Mouse (Mus musculus): ENCODE measurements at regions not wholly inside any gene's neighbourhood (a gene's known extent, or its start where the extent isn't known, plus 50 kb on each side); places are given as distances from the start of the nearest gene placed in this dataset.

DNA sequence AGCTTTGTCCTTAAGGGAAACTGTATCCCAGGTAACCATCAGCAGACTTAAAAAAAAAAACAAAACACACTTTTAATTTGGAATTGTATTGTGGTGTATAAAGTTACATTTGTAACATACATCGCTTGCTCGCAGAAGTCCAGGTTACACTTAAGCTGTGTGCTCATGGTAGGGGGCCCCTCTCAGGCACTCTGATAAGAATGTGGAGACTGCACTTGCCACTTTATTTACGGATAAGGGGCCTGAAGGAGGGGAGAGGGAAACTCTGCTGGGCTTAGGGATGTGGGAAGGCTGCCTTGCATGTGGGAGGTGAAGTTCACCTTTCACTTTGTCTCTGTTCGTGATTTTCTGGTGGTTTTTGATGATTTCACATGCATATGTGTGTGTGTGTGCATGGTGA is 58.7 kb downstream of the Ccdc185 start:
- H3K9ac ChIP-seq, result no peak overlapping the region
- no peak overlapping the region for H3K4me3 ChIP-seq
- no peak for ATAC-seq (ENCODE audit: insufficient number of reproducible peaks, low FRiP score)
- H3K4me2 ChIP-seq, result peak overlapping the region; percentile 15; the same call in 1 of the 2 replicates
- H3K9me3 ChIP-seq (replicated peaks), result peaks cover 8% of the 10 kb centered on the region
- 41% methylated on average over 4 of the region's 4 CpGs for WGBS
- H3K4me1 ChIP-seq (replicated peaks), result peaks cover 6% of the 10 kb centered on the region
- peaks cover 19% of the 10 kb centered on the region for H3K27me3 ChIP-seq (replicated peaks)
- H3K27ac ChIP-seq (ENCODE audit: poor library complexity, severe bottlenecking), result no peak overlapping the region
- no peaks in the 10 kb centered on the region for H3K36me3 ChIP-seq

DNA sequence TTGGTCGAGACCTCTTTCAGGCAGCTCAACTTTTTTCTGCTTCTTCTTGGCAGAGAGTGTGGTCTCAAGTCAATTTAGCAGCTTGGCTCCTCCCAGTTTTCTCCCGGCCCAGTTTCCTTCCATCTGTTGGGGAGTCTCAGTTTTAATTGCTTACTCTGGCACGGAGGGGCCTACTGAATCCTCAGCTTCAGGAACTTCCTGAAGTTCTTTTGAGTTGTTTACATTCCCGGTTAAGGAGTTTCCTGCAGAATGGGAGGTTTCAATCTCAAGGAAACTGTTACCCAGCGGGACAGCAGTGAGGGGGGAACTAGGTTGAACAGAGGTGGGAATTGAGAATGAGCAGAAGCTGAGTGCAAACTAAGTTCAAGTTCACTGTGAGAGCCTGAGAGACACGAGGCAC is 59.2 kb downstream of the Ccdc185 start:
- Histone ChIP-seq H3K27ac (ENCODE audit: poor library complexity, severe bottlenecking) (no peak overlapping the region), H3K9me3 (replicated peaks) (peaks cover 8% of the 10 kb centered on the region), H3K27me3 (replicated peaks) (peaks cover 22% of the 10 kb centered on the region), H3K36me3 (no peaks in the 10 kb centered on the region), H3K4me3 (no peak overlapping the region), H3K4me1 (replicated peaks) (peaks cover 6% of the 10 kb centered on the region), H3K9ac (no peak overlapping the region), H3K4me2 (no peak overlapping the region)
- ATAC-seq (ENCODE audit: insufficient number of reproducible peaks, low FRiP score), result no peak
- 62% methylated on average over 6 of the region's 6 CpGs for WGBS

DNA sequence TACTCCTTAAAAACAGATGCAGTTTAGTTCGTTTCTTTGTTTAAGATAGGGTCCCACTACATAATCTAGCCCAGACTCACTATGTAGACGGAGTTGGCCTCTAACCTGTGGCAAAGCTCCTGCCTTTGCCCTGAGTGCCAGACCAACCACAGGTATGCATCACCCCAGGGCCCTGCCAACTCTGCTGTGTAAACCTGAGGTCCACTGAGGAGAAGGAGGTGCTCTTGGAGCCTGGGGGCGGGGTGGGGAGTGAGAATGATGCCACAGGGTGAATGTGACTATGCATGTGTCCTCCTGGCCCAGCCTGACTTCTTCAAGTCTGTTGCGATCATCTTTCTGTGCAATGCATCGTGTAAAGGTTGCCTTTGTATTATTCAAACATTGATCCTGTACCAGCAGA is 61.8 kb downstream of the Ccdc185 start:
- H3K4me2 ChIP-seq, result no peak overlapping the region
- H3K4me1 ChIP-seq (replicated peaks), result peaks cover 20% of the 10 kb centered on the region
- no peak overlapping the region for H3K4me3 ChIP-seq
- no peak for ATAC-seq (ENCODE audit: insufficient number of reproducible peaks, low FRiP score)
- WGBS, result 64% methylated on average over 5 of the region's 5 CpGs
- no peaks in the 10 kb centered on the region for H3K36me3 ChIP-seq
- H3K27ac ChIP-seq (ENCODE audit: poor library complexity, severe bottlenecking), result no peak overlapping the region
- H3K9me3 ChIP-seq (replicated peaks), result peaks cover 8% of the 10 kb centered on the region
- no peak overlapping the region for H3K9ac ChIP-seq
- peaks cover 22% of the 10 kb centered on the region for H3K27me3 ChIP-seq (replicated peaks)

DNA sequence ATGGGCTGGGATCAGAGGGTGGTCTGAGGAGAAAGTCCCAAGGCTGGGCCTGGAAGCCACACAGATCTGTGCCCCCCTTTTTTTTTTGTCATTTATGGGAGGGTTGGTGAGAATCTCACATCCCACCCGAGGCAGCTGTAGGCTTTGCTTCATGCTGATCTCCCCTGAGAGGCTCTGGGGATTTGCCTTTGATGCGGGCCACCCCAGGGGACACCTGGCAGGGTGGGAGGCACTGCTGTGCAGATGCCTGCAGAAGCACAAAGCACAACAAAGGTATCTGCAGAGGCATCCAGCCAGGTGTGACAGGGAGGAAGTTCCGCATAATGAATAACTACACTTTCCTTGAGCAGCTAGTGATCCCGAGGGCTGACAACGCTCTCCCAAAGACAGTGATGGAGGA is 62.7 kb downstream of the Ccdc185 start:
- Histone ChIP-seq H3K36me3 (no peaks in the 10 kb centered on the region), H3K4me2 (no peak overlapping the region), H3K9ac (no peak overlapping the region), H3K9me3 (replicated peaks) (peaks cover 8% of the 10 kb centered on the region), H3K27ac (ENCODE audit: poor library complexity, severe bottlenecking) (no peak overlapping the region), H3K4me1 (replicated peaks) (peaks cover 20% of the 10 kb centered on the region), H3K27me3 (replicated peaks) (peaks cover 22% of the 10 kb centered on the region), H3K4me3 (no peak overlapping the region)
- no peak for ATAC-seq (ENCODE audit: insufficient number of reproducible peaks, low FRiP score)
- 42% methylated on average over 5 of the region's 5 CpGs for WGBS

DNA sequence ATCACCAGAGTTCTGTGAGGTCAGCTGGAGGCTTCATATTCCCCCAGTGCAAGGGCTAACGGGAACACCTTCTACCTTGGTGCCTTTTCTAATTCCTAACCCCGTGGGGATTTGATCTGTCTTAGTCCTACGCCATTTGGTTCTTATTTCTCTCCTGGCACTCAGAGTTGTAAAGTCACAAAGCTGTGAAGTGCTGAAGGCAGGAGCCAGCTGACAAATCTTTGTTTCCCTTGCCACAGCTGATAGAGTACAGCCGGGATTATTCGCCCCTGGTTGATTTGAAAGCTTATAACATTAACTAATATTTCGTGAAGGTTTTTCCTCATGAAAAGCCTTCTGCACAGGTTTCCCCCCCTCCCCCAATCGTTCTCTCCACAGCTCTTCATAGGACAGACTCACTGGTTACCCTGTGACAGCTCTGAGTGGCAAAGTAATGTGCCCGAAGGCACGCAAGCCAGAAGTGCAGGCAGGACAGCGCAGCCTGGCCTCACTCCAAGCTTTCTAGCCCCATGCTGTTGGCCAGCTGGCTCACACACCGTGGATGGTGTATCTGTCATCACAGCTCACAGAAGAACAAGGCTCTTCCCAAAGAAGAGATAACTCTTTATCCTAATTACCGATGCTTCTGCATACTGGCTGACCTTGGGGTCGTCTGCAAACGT is 66.3 kb downstream of the Ccdc185 start:
- 18% methylated on average over 14 of the region's 14 CpGs for WGBS
- Histone ChIP-seq H3K9ac (no peak overlapping the region), H3K4me2 (peak overlapping the region; percentile 29; the same call in 1 of the 2 replicates), H3K4me1 (replicated peaks) (peaks cover 25% of the 10 kb centered on the region), H3K9me3 (replicated peaks) (no peaks in the 10 kb centered on the region), H3K27ac (ENCODE audit: poor library complexity, severe bottlenecking) (0 out of 2 replicates have a peak overlapping the region, but pooled peaks have one; percentile 19), H3K4me3 (no peak overlapping the region), H3K36me3 (no peaks in the 10 kb centered on the region), H3K27me3 (replicated peaks) (peaks cover 24% of the 10 kb centered on the region)
- ATAC-seq (ENCODE audit: insufficient number of reproducible peaks, low FRiP score), result peak; percentile 67
